Mouse (Mus musculus) lung, embryonic 14.5 days (tissue): Measurements from ENCODE around the gene Med31. TPM values are rescaled to one million over a fixed set of nuclear protein-coding genes. Genes with fewer than 3 reads are reported as not detected.

Source experiments
- ATAC-seq: fragments of 200-750 bp; cut with Nextera tagmentation; 2 replicates; pipeline ENCODE4 v1.8.0; 2017; ENCODE audit warnings: mild to moderate bottlenecking, moderate TSS enrichment, moderate library complexity; ENCODE audit not compliant: insufficient read depth
- DNase-seq: peaks from one replicate; pipeline ENCODE4 v3.0.0-alpha.2; 2015
- H3K27ac ChIP-seq: fragments of 300-500 bp; sonication (generic); 2 replicates; pipeline ENCODE4 v1.5.1; 2014; ENCODE audit warnings: low read depth, mild to moderate bottlenecking, moderate library complexity
- H3K27me3 ChIP-seq: fragments of 300-500 bp; sonication (generic); 2 replicates; pipeline ENCODE4 v1.6.1; 2014; ENCODE audit warnings: low read length, control low read depth; ENCODE audit not compliant: insufficient read depth
- H3K36me3 ChIP-seq: fragments of 300-500 bp; sonication (generic); 2 replicates; pipeline ENCODE4 v1.6.1; 2014; ENCODE audit warnings: control low read depth; ENCODE audit not compliant: insufficient read depth
- H3K4me1 ChIP-seq: fragments of 300-500 bp; sonication (generic); 2 replicates; pipeline ENCODE4 v1.6.1; 2014; ENCODE audit warnings: antibody characterized with exemption, control low read depth; ENCODE audit not compliant: insufficient read depth
- H3K4me2 ChIP-seq: fragments of 300-500 bp; sonication (generic); 2 replicates; pipeline ENCODE4 v1.6.1; 2014; ENCODE audit warnings: mild to moderate bottlenecking
- H3K4me3 ChIP-seq: fragments of 300-500 bp; sonication (generic); 2 replicates; pipeline ENCODE4 v1.5.1; 2014; ENCODE audit warnings: low read depth, low read length
- H3K9ac ChIP-seq: fragments of 300-500 bp; sonication (generic); 2 replicates; pipeline ENCODE4 v1.6.1; 2014
- H3K9me3 ChIP-seq: fragments of 300-500 bp; sonication (generic); 2 replicates; pipeline ENCODE4 v1.6.1; 2016; ENCODE audit warnings: low read depth, low read length, control low read depth
- CTCF ChIP-seq: IDR thresholded peaks from 2 replicates; pipeline ENCODE4 v1.5.1; 2016; ENCODE audit warnings: antibody characterized with exemption, low read depth
- WGBS: fragments of 180-500 bp; shearing (Covaris S2); extraction: QIAGEN DNeasy Blood & Tissue Kit; methylation state at CpG from one replicate; pipeline ENCODE4 v1.1.7; 2014; 5-methylcytosine and 5-hydroxymethylcytosine counted together
- polyA plus RNA-seq: library from polyadenylated mRNA; unstranded; fragments of >200 nt; fragmentation: Nextera tagmentation; extraction: Ambion mirVana; gene quantifications from 2 replicates; pipeline ENCODE4 v1.2.1, GENCODE M21; 2014

The Med31 gene
- polyA plus RNA-seq, 1 experiment from 2014 or later: 38.9 TPM

DNA sequence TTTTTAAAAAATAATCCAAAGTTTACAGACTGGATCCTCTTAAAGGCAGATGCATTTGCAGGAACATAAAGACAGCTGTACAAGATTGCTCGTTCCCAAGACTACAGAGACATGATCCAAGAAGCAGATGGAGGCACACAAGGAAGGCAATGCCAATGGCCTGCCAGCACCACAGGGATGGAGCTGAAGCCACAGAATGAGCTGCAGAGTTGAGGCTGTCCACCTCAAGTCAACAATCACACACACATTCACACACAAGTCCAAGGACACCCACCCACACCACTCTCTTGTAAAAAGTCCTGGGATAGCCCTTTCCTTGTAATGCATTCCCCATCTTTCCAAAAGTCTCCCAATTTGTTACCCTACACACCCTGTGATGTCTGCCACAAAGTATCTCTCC lies 12.0 kb downstream of the Med31 start:
- no peak overlapping the region for H3K4me3 ChIP-seq
- H3K4me1 ChIP-seq: no peaks in the 10 kb centered on the region
- no peak for DNase-seq
- no peak for TF ChIP-seq CTCF
- H3K36me3 ChIP-seq: peaks cover 26% of the 10 kb centered on the region
- no peak overlapping the region for H3K4me2 ChIP-seq
- no peak overlapping the region for H3K9ac ChIP-seq
- no peaks in the 10 kb centered on the region for H3K9me3 ChIP-seq
- H3K27me3 ChIP-seq: no peaks in the 10 kb centered on the region
- ATAC-seq: no peak
- WGBS: 74% methylated on average over 1 of the region's 1 CpGs
- no peak overlapping the region for H3K27ac ChIP-seq

GRCm38 (mm10) chr11:72196506-72196905 lies 18.9 kb downstream of the Med31 start:
- TF ChIP-seq CTCF: no peak
- H3K36me3 ChIP-seq: peaks cover 51% of the 10 kb centered on the region
- H3K27ac ChIP-seq: peak overlapping the region; percentile 30; the same call in 1 of the 2 replicates
- H3K9ac ChIP-seq: no peak overlapping the region
- ATAC-seq (no peak), DNase-seq (peak; percentile 23)
- no peaks in the 10 kb centered on the region for H3K9me3 ChIP-seq
- 84% methylated on average over 8 of the region's 8 CpGs for WGBS
- no peaks in the 10 kb centered on the region for H3K4me1 ChIP-seq
- no peaks in the 10 kb centered on the region for H3K27me3 ChIP-seq
- no peak overlapping the region for H3K4me2 ChIP-seq
- no peak overlapping the region for H3K4me3 ChIP-seq

DNA sequence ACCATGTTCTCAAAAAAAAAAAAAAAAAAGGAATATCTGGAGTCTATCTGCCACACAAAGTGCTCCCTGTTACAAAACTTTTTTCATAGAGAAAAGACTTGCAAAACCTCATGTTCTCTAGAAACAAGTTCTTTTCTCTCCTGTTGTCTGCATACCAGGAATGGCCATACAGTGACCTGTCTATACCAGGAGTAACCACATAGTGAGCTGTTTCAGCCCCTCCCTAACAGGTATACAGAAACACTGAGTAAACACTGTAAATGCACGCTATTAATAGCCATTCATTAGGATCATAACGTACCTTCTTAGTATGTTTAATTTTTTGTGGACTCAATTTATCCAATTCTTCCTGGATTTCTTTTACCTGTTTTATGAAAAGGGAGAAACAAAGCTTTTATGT lies 21.1 kb downstream of the Med31 start:
- WGBS: 81% methylated on average over 2 of the region's 2 CpGs
- no peaks in the 10 kb centered on the region for H3K27me3 ChIP-seq
- TF ChIP-seq CTCF: no peak
- H3K4me3 ChIP-seq: no peak overlapping the region
- peaks cover 54% of the 10 kb centered on the region for H3K36me3 ChIP-seq
- H3K9ac ChIP-seq: no peak overlapping the region
- no peak overlapping the region for H3K4me2 ChIP-seq
- DNase-seq (no peak), ATAC-seq (no peak)
- H3K27ac ChIP-seq: no peak overlapping the region
- H3K4me1 ChIP-seq: no peaks in the 10 kb centered on the region
- H3K9me3 ChIP-seq: no peaks in the 10 kb centered on the region

DNA sequence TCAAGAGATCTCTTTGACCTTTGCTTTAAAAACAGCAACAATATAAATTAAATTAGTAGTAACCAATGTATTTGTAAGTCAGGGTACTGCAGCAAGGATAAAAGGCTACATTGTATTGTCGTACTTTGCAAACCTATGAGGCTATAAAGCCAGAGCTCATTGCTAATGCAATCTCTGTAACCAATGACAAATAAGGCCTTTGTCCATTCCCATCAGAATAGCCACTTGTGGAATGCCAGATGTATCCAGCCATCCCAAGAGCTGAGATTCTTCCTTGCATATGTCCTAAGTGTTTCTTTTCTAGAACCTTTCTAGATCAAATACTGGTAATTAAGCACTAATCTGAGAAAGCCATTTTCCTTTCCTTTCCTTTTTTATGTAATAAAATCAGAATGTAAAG lies 24.5 kb downstream of the Med31 start:
- H3K27me3 ChIP-seq: no peaks in the 10 kb centered on the region
- no peaks in the 10 kb centered on the region for H3K4me1 ChIP-seq
- H3K9ac ChIP-seq: no peak overlapping the region
- no peak overlapping the region for H3K27ac ChIP-seq
- H3K36me3 ChIP-seq: peaks cover 48% of the 10 kb centered on the region
- H3K9me3 ChIP-seq: no peaks in the 10 kb centered on the region
- DNase-seq (no peak), ATAC-seq (no peak)
- H3K4me3 ChIP-seq: no peak overlapping the region
- TF ChIP-seq CTCF: no peak
- H3K4me2 ChIP-seq: no peak overlapping the region
- 90% methylated on average over 1 of the region's 1 CpGs for WGBS

- peaks cover 36% of the 10 kb centered on the region for H3K36me3 ChIP-seq
- no peak overlapping the region for H3K4me2 ChIP-seq
- no peaks in the 10 kb centered on the region for H3K27me3 ChIP-seq
- DNase-seq (no peak), ATAC-seq (no peak)
- H3K9ac ChIP-seq: no peak overlapping the region
- no peak for TF ChIP-seq CTCF
- H3K27ac ChIP-seq: no peak overlapping the region
- no peak overlapping the region for H3K4me3 ChIP-seq
- no peaks in the 10 kb centered on the region for H3K4me1 ChIP-seq
- WGBS: 54% methylated on average over 4 of the region's 4 CpGs
- no peaks in the 10 kb centered on the region for H3K9me3 ChIP-seq
These were observed 31.1 kb downstream of the Med31 start for GRCm38 (mm10) chr11:72184252-72184651.

GRCm38 (mm10) chr11:72181136-72181535 lies 34.3 kb downstream of the Med31 start:
- no peak overlapping the region for H3K4me2 ChIP-seq
- no peak overlapping the region for H3K4me3 ChIP-seq
- no peaks in the 10 kb centered on the region for H3K9me3 ChIP-seq
- H3K27me3 ChIP-seq: no peaks in the 10 kb centered on the region
- 82% methylated on average over 4 of the region's 4 CpGs for WGBS
- H3K4me1 ChIP-seq: no peaks in the 10 kb centered on the region
- H3K36me3 ChIP-seq: peaks cover 41% of the 10 kb centered on the region
- no peak for ATAC-seq
- H3K27ac ChIP-seq: no peak overlapping the region
- TF ChIP-seq CTCF: no peak
- H3K9ac ChIP-seq: no peak overlapping the region
- no peak for DNase-seq

DNA sequence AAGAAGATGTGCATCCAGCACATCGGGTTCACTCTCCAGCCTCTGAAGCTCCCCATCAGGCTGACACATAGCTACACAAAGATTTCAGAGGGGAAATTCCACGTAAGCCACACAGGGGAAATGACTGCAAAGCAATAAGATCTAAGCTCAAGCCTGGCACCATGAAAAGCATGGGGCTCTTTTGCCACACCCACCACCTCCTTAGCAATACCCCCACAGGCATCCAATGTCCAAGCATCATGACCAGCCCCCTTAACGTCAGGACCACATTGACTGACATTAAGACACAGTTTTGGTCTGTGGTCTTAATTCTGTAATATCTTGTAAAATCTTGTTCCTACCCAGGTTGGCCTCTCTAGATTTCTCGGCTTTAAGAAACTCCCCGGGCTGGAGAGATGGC lies 34.8 kb downstream of the Med31 start:
- Histone ChIP-seq H3K9me3 (no peaks in the 10 kb centered on the region), H3K4me1 (no peaks in the 10 kb centered on the region), H3K4me3 (no peak overlapping the region), H3K27ac (no peak overlapping the region), H3K9ac (no peak overlapping the region), H3K4me2 (no peak overlapping the region), H3K27me3 (no peaks in the 10 kb centered on the region), H3K36me3 (peaks cover 44% of the 10 kb centered on the region)
- DNase-seq (no peak), ATAC-seq (no peak)
- no peak for TF ChIP-seq CTCF
- 87% methylated on average over 5 of the region's 5 CpGs for WGBS

DNA sequence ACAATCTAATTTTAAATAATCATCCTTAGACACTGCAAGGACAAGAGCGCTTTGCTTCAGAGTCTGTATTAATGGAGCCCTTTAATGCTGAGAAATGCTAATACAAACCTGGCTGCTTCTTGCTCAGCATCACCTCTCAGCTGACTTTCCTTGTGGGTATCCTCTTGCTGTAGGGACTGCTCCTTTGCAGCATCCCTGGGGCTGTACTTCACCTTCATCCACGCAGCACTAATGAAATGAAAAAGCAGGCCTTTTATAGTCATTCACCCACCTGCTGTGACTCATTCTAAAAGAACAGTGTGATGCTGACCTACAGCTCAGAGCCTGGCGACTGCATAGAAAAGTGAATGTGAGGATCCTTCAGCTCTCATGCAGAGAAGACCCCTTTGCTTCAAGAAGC lies 38.8 kb downstream of the Med31 start:
- Histone ChIP-seq H3K4me3 (no peak overlapping the region), H3K36me3 (peaks cover 60% of the 10 kb centered on the region), H3K27ac (no peak overlapping the region), H3K9me3 (no peaks in the 10 kb centered on the region), H3K4me2 (no peak overlapping the region), H3K9ac (no peak overlapping the region), H3K27me3 (no peaks in the 10 kb centered on the region), H3K4me1 (no peaks in the 10 kb centered on the region)
- 73% methylated on average over 3 of the region's 3 CpGs for WGBS
- no peak for DNase-seq
- ATAC-seq: no peak
- TF ChIP-seq CTCF: no peak
